Mouse (Mus musculus): ENCODE measurements around the gene Zbtb14. TPM values are rescaled to one million over a fixed set of nuclear protein-coding genes. Genes with fewer than 3 reads are reported as not detected.
A peak's percentile ranks its signal among the peaks of the same experiment; 100 is the strongest.

Gene Zbtb14
- polyA plus RNA-seq, 1 experiment from 2014 or later: 25.6 TPM

- Histone ChIP-seq H3K4me2 (replicated peaks; ENCODE audit: low read depth, low read length) (peak within 1 kb of the TSS; percentile 50), H3K36me3 (ENCODE audit: control insufficient read depth, insufficient read depth, low read length) (no peaks in the 10 kb centered on the region), H3K9ac (ENCODE audit: low read depth, low read length) (no peak within 1 kb of the TSS; the same call in 1 of the 2 replicates), H3K27ac (ENCODE audit: low read depth, low read length) (no peak within 1 kb of the TSS), H3K9me3 (ENCODE audit: control insufficient read depth, low read length) (no peaks in the 10 kb centered on the region), H3K27me3 (ENCODE audit: control insufficient read depth, insufficient read depth, low read length) (peaks cover 33% of the 10 kb centered on the region), H3K4me1 (ENCODE audit: control insufficient read depth, insufficient read depth, low read length) (peaks cover 6% of the 10 kb centered on the region; the same call in 1 of the 2 replicates), H3K4me3 (ENCODE audit: low read length) (peak within 1 kb of the TSS; percentile 27)
- peak; percentile 96 for ATAC-seq (ENCODE audit: low FRiP score, low TSS enrichment)
- WGBS: under 1% methylated on average over 30 of the region's 44 CpGs
Observed at GRCm38 (mm10) chr17:69438990-69439491, 56.2 kb downstream of the Zbtb14 start, which contains the start of gene Akain1. TSS of gene Akain1 (plus strand) at chr17:69439326.

DNA sequence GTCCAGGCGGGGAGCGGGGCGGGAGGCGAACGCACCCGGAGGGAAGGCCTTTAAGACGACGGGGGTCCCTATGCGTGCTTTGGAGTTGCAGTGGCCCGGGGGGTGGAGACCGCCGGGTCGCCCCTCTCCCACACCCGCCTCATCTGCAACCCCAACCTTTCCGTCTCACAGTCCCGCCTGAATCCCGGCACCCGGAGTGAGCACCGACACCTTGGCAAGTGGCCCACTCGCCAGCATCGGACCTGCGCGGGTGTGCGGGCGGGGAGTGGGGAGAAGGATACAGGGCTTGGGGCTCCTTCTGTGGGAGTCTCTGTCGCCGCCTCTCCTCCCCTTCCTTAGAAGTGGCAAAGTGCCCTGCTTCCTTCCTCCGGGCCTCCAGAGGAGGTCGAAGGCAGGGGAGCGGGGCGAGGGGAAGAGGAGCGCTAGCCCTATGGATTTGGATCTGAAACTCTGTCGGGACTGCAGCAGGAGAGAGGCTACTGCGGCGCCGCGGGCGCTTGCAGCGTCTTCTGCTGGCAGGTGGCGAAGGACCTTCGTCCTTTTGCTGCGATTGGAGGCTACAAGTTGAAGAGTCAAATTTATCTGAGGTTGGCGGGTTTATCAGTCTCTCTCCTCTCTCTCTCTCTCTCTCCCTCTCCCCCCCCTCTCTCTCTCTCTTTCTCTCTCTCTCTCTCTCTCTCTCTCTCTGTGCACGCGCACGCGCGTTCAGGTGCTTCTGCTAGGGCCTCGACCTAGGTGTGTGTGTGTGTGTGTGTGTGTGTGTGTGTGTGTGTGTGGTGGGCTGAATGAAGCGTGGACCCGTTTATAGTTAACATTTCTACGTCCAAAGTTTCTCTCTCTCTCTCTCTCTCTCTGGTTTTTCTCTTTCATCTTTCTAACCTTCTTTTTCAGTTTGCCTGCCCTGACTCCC is 57.0 kb downstream of the Zbtb14 start:
- H3K27ac ChIP-seq (ENCODE audit: low read depth, low read length): no peak overlapping the region
- ATAC-seq (ENCODE audit: low FRiP score, low TSS enrichment): peak; percentile 63
- H3K4me2 ChIP-seq (replicated peaks; ENCODE audit: low read depth, low read length): peak overlapping the region; percentile 50
- peaks cover 6% of the 10 kb centered on the region; the same call in 1 of the 2 replicates for H3K4me1 ChIP-seq (ENCODE audit: control insufficient read depth, insufficient read depth, low read length)
- no peaks in the 10 kb centered on the region for H3K9me3 ChIP-seq (ENCODE audit: control insufficient read depth, low read length)
- peak overlapping the region; percentile 27 for H3K4me3 ChIP-seq (ENCODE audit: low read length)
- no peaks in the 10 kb centered on the region for H3K36me3 ChIP-seq (ENCODE audit: control insufficient read depth, insufficient read depth, low read length)
- WGBS: 1% methylated on average over 49 of the region's 52 CpGs
- no peak overlapping the region for H3K9ac ChIP-seq (ENCODE audit: low read depth, low read length)
- peaks cover 33% of the 10 kb centered on the region for H3K27me3 ChIP-seq (ENCODE audit: control insufficient read depth, insufficient read depth, low read length)

Other genes with a start within 250 kb of the Zbtb14 start
- gene Akain1, start 56.3 kb downstream of the Zbtb14 start, polyA plus RNA-seq (2014; fragmentation: Nextera tagmentation; extraction: Ambion mirVana): not detected in 2 replicates